Mouse (Mus musculus) cerebellum, adult (tissue): Measurements from ENCODE around the gene Prss34.

Experiments used
- ATAC-seq: cut with Nextera tagmentation; 2 replicates; pipeline ENCODE4 v1.9.2; 2017; ENCODE audit warnings: mild to moderate bottlenecking, moderate library complexity, mixed read lengths; ENCODE audit not compliant: insufficient number of reproducible peaks, low FRiP score, low TSS enrichment

The Prss34 gene

GRCm38 (mm10) chr17:25298094-25298493, at the start of gene Prss34:
Prss34 (plus strand) TSS chr17:25298394.
- ATAC-seq, result no peak

GRCm38 (mm10) chr17:25250181-25250835, 47.9 kb upstream of the Prss34 start:
- no peak for ATAC-seq

DNA sequence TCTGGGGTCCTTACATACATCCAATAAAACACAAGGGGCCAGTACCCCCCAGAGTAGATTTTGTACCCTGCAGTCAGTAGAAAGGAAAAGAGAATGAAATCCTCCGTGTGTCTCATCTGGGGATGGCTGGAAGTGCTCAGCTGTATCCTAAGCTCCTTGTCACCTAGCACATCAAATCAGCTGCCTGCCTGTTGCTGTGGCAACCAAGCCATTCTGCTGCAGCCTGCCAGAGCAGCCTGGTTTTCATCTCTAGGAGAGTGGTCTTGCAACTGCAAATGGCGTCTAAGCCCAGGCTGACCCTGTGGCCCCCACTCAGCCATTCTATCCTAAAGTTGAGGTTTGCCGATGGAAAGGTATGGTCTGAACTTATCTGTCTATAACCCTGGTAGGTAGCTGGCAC, 45.6 kb upstream of the Prss34 start:
- ATAC-seq, result no peak

DNA sequence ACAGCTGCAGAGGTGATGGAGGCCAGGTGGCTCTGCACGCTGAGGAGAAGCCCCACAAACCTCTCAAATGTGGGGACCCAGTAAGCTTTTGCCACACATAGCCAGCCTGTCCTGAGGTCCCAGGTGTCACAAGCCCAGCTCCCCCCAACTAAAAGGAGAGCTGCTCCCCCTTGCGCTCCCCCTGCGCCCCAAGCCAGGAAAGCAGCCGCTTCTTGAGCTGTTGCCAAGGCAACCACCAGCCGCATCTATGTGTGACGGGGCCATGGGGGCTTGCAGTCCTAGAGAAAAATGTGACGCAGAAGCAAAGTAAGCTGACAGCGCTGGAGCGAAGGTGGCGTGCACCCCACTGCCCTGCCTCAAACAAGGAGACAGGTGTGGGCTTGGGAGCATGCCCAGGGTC, 44.4 kb upstream of the Prss34 start:
- no peak for ATAC-seq

GRCm38 (mm10) chr17:25255110-25255509, 43.1 kb upstream of the Prss34 start:
- no peak for ATAC-seq

DNA sequence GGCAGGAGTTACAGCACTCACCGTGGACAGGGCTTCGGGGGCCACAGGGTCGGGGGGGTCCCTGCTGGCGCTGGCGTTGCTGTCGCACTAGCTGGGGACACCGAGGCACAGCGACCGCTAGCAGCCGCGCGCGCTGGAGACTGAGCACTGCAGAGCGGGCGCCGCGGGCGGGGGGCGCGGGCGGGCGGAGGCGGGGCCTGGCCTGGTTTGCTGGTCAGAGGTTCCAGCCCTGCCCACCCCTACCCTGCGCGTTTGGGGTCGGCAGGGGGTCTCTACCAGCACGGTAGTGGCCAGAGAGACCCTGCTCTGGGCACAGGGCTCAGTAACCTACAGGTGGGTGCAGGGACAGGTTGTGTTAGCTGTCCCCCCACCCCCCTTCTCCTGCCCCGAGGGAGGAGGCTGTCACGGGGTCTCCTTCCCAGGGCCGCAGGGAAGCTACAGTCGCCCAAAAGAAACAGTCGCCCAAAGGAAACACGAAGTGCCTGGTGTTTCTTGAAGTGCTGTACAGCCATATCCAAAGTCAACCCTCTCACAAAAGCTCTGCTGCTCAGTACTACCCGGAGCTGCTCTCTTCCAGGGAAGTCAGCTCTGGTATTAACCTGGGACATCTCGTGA, 41.9 kb upstream of the Prss34 start, which contains the start of gene Baiap3:
Gene Baiap3, minus strand, starts transcription at position 225 of the 615 bp plus-strand sequence.
- no peak for ATAC-seq

- no peak for ATAC-seq
Measured at GRCm38 (mm10) chr17:25257804-25258261, 40.4 kb upstream of the Prss34 start.

DNA sequence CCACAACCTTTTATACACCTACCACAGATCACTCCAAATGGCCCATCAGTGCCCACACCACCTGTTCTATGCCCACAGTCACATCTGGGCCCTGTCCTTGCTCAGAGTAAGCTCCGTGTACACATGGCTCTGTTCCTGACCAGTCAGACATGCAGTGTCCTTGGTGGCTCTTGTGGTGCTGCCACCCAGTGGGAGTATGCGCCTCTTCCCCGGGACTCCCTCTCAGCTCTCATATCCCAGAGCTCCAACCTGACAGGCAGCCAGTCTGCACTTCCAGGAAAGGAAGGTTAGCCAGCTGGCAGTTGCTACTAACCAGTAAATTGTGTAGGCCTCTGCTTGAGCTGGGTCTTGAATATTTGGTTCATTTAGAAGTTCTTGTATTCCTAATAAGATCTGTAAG, 33.7 kb upstream of the Prss34 start:
- ATAC-seq, result no peak

DNA sequence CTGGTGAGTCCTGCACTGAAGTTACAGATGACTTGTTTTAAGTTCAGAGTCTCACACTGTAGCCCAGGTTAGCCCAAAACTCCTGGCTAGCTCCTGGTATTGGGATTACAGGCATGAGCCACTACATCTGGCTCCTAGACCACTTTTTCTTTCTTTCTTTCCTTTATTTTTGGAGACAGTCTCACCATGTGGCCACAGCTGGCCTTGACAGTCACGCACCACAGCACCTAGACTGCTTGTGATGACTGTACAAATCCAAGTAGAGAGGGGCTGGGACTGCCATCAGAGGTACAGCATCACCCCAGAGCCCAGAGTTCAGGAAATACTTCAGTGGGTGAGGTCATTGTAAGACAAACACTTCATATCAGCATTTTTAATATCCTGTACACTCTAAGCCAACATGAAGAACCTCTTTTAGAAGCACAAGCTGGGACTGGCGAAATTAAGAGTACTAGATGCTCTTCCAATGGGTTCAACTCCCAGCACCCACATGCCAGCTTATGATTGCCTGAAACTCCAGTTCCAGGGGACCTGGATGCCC, 27.3 kb upstream of the Prss34 start:
- ATAC-seq, result no peak

DNA sequence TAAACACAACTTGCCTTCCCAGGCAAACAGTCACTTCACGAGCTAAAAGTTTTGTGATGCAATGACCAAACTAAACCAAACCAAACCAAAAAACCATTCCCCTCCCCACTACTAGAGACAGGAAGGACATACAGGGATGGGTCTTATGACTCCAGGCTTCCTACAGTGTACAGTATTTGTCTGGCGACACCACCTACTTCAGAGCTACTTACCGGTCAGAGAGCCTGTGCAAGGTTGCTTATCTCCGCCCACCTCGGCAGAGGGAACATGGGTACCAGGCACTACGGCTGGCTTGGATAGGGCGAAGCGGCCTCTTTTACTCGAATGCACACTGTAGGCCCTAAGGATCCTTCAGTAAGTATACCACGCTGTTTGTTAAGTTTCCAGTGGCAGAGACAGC, 25.9 kb upstream of the Prss34 start:
- ATAC-seq, result no peak

DNA sequence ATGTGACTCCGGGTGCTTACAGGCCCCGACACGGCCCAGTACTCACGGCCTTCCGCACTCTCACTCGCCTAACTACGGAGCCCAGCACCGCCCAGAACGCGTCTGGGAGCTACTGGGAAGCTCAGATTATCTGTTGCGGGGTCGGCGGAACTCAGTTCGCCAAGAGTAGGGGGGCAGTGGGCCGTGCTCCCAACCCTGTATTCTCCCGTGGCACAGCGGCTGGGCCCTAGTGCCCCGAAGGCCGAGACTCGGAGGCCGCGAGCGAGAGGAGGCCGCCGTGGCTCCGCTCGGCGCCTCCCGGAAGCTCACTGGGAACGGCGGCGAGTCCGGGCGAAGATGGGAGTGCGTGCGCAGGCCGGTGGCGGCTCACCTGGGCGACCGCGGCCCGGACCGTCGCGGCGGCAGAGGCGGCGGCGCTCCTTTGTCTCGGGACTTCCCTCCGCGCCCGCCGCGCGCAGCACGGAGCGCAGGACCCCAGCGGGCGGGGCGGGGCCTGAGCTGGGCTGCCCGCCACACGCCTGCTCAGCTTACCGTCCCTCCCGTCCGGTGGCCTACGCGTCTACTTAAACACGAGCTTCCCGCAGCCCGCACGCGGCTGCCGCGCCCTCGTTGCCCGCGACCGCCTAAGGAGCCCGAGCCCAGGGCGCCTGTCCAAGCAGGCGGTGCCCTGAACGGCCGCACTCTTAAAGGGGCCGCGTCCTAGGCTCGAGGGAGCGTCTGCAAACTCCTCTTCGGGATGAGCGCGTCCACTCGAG, 25.1 kb upstream of the Prss34 start:
- peak; percentile 81 for ATAC-seq

- peak; percentile 79 for ATAC-seq
Measured at GRCm38 (mm10) chr17:25273706-25274501, 24.3 kb upstream of the Prss34 start.

DNA sequence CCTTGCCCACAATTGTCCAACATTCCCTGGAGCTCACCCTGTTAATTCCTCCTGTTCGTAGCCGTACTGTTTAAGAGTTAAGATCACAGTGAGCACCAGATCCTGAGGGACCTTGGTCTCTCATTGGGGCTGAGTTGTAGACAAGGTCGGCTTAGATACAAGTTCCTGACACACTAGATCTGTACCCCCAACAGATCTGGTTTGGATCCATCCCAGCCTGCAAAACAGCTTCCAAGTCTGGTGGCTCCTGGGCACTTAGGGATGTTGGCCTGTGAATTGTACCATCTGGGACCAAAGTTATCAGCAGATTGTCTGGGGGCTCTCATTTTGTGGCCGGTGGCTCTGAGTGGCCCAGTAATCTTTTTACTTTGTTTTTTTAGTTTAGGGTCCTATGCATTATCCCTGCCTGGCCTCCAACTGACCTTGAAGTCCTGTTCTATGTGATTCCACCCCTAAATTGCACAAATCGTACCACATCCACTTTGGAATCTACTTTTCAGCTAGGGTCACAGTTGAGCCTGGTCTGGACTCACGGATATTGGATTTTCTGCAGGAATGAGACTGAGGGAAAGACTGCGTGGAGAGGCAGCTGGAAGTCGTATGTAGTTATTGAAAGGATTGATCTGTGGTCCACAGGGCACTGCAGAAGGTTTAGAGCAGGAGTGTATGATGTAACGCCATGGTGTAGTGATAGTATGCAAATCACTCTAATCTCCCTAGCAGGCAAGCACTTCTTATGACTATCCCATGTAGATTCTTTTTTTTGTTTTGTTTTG, 23.4 kb upstream of the Prss34 start, which contains the start of gene Ube2i:
Gene Ube2i, minus strand, starts transcription at position 52 of the 776 bp plus-strand sequence.
- no peak for ATAC-seq

- ATAC-seq, result no peak
Measured at GRCm38 (mm10) chr17:25275833-25276232, 22.4 kb upstream of the Prss34 start.

GRCm38 (mm10) chr17:25282133-25282532, 16.1 kb upstream of the Prss34 start:
- no peak for ATAC-seq

- peak; percentile 68; the same call in 1 of the 2 replicates for ATAC-seq
Measured at GRCm38 (mm10) chr17:25285033-25285432, 13.2 kb upstream of the Prss34 start.

DNA sequence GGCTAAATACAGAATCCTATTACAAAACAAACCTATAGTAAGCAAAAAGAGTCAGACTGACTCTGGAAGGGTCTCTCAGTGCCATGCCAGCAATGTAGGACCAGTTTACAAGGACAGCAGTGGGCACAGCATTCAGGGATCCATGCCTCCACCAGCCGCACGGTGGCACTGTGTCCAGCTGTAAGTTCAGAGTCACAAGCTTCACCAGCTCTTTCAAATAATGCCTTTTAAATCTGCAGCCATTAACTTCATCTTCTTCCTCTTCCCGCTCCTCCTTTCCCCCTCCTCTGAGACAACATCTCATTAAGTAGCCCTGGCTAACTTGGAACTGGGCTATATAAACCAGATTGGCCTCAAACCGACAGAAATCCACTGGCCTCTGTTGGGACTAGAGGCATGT, 9.4 kb upstream of the Prss34 start:
- no peak for ATAC-seq

GRCm38 (mm10) chr17:25290411-25290810, 7.8 kb upstream of the Prss34 start:
- ATAC-seq, result no peak

- no peak for ATAC-seq
Measured at GRCm38 (mm10) chr17:25293495-25293894, 4.7 kb upstream of the Prss34 start.
